Mouse (Mus musculus) brain, embryonic 14.5 days (tissue): ENCODE data around the gene Zdhhc22.

Source experiments
- CTCF ChIP-seq: fragments of 200-500 bp; IDR thresholded peaks from 2 replicates; pipeline ENCODE4 v1.5.1; 2012; ENCODE audit warnings: inconsistent platforms, mild to moderate bottlenecking, moderate library complexity, borderline replicate concordance; ENCODE audit not compliant: insufficient read depth, insufficient read length; ENCODE audit errors: extremely low read depth
- POLR2A ChIP-seq: fragments of 200-500 bp; IDR thresholded peaks from 2 replicates; pipeline ENCODE4 v1.6.1; 2012; ENCODE audit warnings: mild to moderate bottlenecking, inconsistent platforms, borderline replicate concordance; ENCODE audit not compliant: poor library complexity, insufficient read depth, insufficient read length, severe bottlenecking; ENCODE audit errors: extremely low read depth

GRCm38 (mm10) chr12:87029251-87029976 is 39.2 kb upstream of the Zdhhc22 start:
- TF ChIP-seq CTCF (no peak), POLR2A (no peak)
